Mouse (Mus musculus) liver, embryonic 11.5 days (tissue): ENCODE data around the gene Gucy2d. TPM values are rescaled to one million over a fixed set of nuclear protein-coding genes. Genes with fewer than 3 reads are reported as not detected.

Experiments
- ATAC-seq: fragments of 200-750 bp; cut with Nextera tagmentation; replicated peaks from 2 replicates; pipeline ENCODE4 v1.8.0; 2017; ENCODE audit warnings: moderate number of reproducible peaks, mild to moderate bottlenecking, moderate TSS enrichment, moderate library complexity; ENCODE audit not compliant: low FRiP score
- DNase-seq: peaks from one replicate; pipeline ENCODE4 v3.0.0-alpha.2; 2017; ENCODE audit warnings: low spot score
- H3K27ac ChIP-seq: fragments of 300-500 bp; sonication (generic); 2 replicates; pipeline ENCODE4 v1.5.1; 2014; ENCODE audit warnings: mild to moderate bottlenecking, low read depth, low read length, control low read depth
- H3K27me3 ChIP-seq: fragments of 300-500 bp; sonication (generic); replicated peaks from 2 replicates; pipeline ENCODE4 v1.6.1; 2014; ENCODE audit warnings: low read length, mixed read lengths; ENCODE audit not compliant: control insufficient read depth, insufficient read depth
- H3K36me3 ChIP-seq: fragments of 300-500 bp; sonication (generic); 2 replicates; pipeline ENCODE4 v1.6.1; 2014; ENCODE audit warnings: mild to moderate bottlenecking, low read length, moderate library complexity, mixed read lengths; ENCODE audit not compliant: control insufficient read depth, insufficient read depth
- H3K4me1 ChIP-seq: fragments of 300-500 bp; sonication (generic); replicated peaks from 2 replicates; pipeline ENCODE4 v1.6.1; 2014; ENCODE audit warnings: low read length, mixed read lengths; ENCODE audit not compliant: control insufficient read depth, insufficient read depth
- H3K4me2 ChIP-seq: fragments of 300-500 bp; sonication (generic); 2 replicates; pipeline ENCODE4 v1.6.1; 2014; ENCODE audit warnings: mild to moderate bottlenecking, control low read depth, moderate library complexity
- H3K4me3 ChIP-seq: fragments of 300-500 bp; sonication (generic); 2 replicates; pipeline ENCODE4 v1.5.1; 2014; ENCODE audit warnings: low read depth, low read length, control low read depth
- H3K9ac ChIP-seq: fragments of 300-500 bp; sonication (generic); 2 replicates; pipeline ENCODE4 v1.6.1; 2014; ENCODE audit warnings: low read depth, low read length, control low read depth
- H3K9me3 ChIP-seq: fragments of 300-500 bp; sonication (generic); 2 replicates; pipeline ENCODE4 v1.6.1; 2016; ENCODE audit warnings: low read length, inconsistent platforms, mixed read lengths; ENCODE audit not compliant: control insufficient read depth
- WGBS: fragments of 180-500 bp; shearing (Covaris S2); extraction: QIAGEN DNeasy Blood & Tissue Kit; methylation state at CpG from one replicate; pipeline ENCODE4 v1.1.7; 2014; 5-methylcytosine and 5-hydroxymethylcytosine counted together
- polyA plus RNA-seq: library from polyadenylated mRNA; unstranded; fragments of >200 nt; fragmentation: Nextera tagmentation; extraction: Ambion mirVana; gene quantifications from 2 replicates; pipeline ENCODE4 v1.2.1, GENCODE M21; 2014

The Gucy2d gene
- polyA plus RNA-seq, result not detected in 2 replicates

GRCm38 (mm10) chr7:98439956-98440466 lies at the start of gene Gucy2d:
Gene Gucy2d, plus strand, starts transcription at chr7:98440416.
- H3K27me3 ChIP-seq, result no peaks in the 10 kb centered on the region
- no peaks in the 10 kb centered on the region for H3K9me3 ChIP-seq
- H3K27ac ChIP-seq, result no peak within 1 kb of the TSS
- no peaks in the 10 kb centered on the region for H3K36me3 ChIP-seq
- H3K4me3 ChIP-seq, result no peak within 1 kb of the TSS
- WGBS, result 38% methylated on average over 10 of the region's 10 CpGs
- no peaks in the 10 kb centered on the region for H3K4me1 ChIP-seq
- H3K4me2 ChIP-seq, result no peak within 1 kb of the TSS
- DNase-seq (no peak), ATAC-seq (no peak)
- no peak within 1 kb of the TSS for H3K9ac ChIP-seq

DNA sequence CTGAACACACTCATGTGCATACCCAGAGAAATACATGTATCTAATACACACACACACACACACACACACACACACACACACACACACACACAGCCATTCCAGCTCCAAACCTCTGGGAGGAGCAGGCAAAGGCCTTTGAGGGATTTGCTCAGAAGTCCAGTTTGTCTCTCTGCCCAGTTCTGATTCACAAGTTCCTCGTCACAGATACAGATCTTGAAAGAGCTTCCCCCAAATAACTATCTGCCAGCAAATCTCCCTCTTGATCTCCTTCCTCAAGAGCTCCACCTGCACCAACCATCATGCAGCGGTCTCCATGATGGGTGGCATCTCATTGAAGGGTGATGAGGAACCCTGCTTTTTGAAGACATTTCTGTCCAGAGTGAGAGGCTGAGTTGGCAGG lies 49.7 kb upstream of the Gucy2d start:
- WGBS, result 69% methylated on average over 2 of the region's 2 CpGs

DNA sequence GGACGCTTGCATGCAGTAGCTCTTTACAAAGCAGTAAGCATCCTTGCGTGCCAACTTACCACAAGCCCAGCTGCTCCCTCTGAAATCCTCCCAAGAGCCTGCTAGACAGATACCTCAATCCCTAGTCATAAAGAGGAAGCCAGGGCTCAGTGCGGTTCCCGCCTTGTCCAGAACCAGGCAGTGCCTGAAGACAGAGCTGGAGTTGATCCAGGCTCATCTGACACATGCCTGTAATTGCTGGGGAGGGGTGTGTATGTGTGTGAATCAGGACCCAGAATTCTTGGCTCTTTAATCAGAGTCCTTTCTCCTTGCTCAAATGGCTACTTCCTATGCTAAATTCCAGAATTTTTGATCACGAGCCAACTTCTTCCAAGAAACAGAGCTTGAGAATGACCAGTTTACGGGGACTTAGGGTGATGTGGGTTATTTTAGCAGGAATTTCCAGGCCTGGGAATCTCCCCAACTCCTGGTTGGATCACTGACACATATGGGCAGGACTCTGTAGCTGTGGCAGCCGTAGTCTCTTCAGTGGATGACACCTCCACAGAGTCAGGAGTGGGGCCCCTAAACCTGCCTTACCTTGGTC lies 48.8 kb upstream of the Gucy2d start:
- no peak for ATAC-seq
- Histone ChIP-seq H3K27me3 (no peaks in the 10 kb centered on the region), H3K9ac (no peak overlapping the region), H3K4me3 (no peak overlapping the region), H3K27ac (no peak overlapping the region), H3K36me3 (no peaks in the 10 kb centered on the region), H3K4me1 (no peaks in the 10 kb centered on the region), H3K4me2 (no peak overlapping the region), H3K9me3 (no peaks in the 10 kb centered on the region)
- no peak for DNase-seq
- WGBS, result 78% methylated on average over 7 of the region's 7 CpGs

More for the DNA sequence above, 49.7 kb upstream of the Gucy2d start:
- Histone ChIP-seq H3K9me3 (no peaks in the 10 kb centered on the region), H3K27ac (no peak overlapping the region), H3K4me2 (no peak overlapping the region), H3K9ac (no peak overlapping the region), H3K36me3 (no peaks in the 10 kb centered on the region), H3K27me3 (no peaks in the 10 kb centered on the region), H3K4me3 (no peak overlapping the region), H3K4me1 (no peaks in the 10 kb centered on the region)
- no peak for DNase-seq
- no peak for ATAC-seq

DNA sequence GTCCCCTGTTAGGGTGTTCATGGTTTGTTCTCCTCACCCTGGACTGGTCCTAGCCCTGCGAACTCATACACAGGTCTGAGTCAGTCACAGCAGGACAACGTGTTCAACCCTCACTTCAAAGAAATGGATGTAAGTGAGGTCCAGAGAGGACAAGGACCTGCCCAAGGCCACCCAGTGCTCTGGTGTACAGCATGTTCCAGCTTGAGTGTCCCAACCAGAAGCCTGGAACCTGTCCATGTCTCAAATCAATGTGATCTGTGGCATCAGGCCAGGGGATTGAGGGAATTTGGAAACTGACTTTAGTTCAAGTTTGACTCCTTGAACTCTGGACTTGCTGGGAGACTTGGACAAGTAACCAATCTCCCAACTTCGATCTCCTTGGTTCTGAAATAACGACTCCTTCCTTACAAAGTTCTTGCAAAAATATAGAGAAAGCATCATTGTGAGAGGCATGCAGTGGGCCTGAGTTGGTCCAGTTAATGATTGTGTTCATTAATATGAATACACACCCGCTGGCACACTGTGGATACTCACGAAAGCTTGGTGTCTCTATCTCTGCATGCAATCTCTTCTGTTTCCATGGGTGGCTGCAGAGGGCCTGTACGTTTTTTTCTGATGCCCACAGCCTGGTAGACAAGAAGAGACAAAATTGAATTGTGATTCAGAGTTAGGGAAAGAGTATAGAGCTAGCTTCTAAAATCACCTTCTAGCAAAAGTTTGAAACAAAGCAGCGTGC lies 47.6 kb upstream of the Gucy2d start:
- no peak for ATAC-seq
- Histone ChIP-seq H3K4me3 (no peak overlapping the region), H3K27me3 (no peaks in the 10 kb centered on the region), H3K4me1 (no peaks in the 10 kb centered on the region), H3K36me3 (no peaks in the 10 kb centered on the region), H3K4me2 (no peak overlapping the region), H3K9me3 (no peaks in the 10 kb centered on the region), H3K27ac (no peak overlapping the region), H3K9ac (no peak overlapping the region)
- 79% methylated on average over 8 of the region's 8 CpGs for WGBS
- DNase-seq, result no peak

- H3K9me3 ChIP-seq, result no peaks in the 10 kb centered on the region
- no peaks in the 10 kb centered on the region for H3K27me3 ChIP-seq
- DNase-seq (no peak), ATAC-seq (no peak)
- H3K4me3 ChIP-seq, result no peak overlapping the region
- H3K36me3 ChIP-seq, result no peaks in the 10 kb centered on the region
- no peaks in the 10 kb centered on the region for H3K4me1 ChIP-seq
- 67% methylated on average over 15 of the region's 15 CpGs for WGBS
- H3K4me2 ChIP-seq, result no peak overlapping the region
- H3K9ac ChIP-seq, result no peak overlapping the region
- H3K27ac ChIP-seq, result no peak overlapping the region
These were observed 37.3 kb upstream of the Gucy2d start for GRCm38 (mm10) chr7:98402582-98403574.

GRCm38 (mm10) chr7:98403996-98404395 lies 36.2 kb upstream of the Gucy2d start:
- DNase-seq, result no peak
- Histone ChIP-seq H3K27ac (no peak overlapping the region), H3K36me3 (no peaks in the 10 kb centered on the region), H3K4me3 (no peak overlapping the region), H3K9me3 (no peaks in the 10 kb centered on the region), H3K4me2 (no peak overlapping the region), H3K4me1 (no peaks in the 10 kb centered on the region), H3K27me3 (no peaks in the 10 kb centered on the region), H3K9ac (no peak overlapping the region)
- ATAC-seq, result no peak
- WGBS, result 75% methylated on average over 4 of the region's 4 CpGs

GRCm38 (mm10) chr7:98407615-98408014 lies 32.6 kb upstream of the Gucy2d start:
- Histone ChIP-seq H3K4me2 (no peak overlapping the region), H3K4me3 (no peak overlapping the region), H3K36me3 (no peaks in the 10 kb centered on the region), H3K9ac (no peak overlapping the region), H3K4me1 (no peaks in the 10 kb centered on the region), H3K27ac (no peak overlapping the region), H3K9me3 (no peaks in the 10 kb centered on the region), H3K27me3 (no peaks in the 10 kb centered on the region)
- DNase-seq (no peak), ATAC-seq (no peak)
- WGBS, result 58% methylated on average over 5 of the region's 5 CpGs

- Histone ChIP-seq H3K36me3 (no peaks in the 10 kb centered on the region), H3K9me3 (no peaks in the 10 kb centered on the region), H3K4me1 (peaks cover 7% of the 10 kb centered on the region), H3K27me3 (no peaks in the 10 kb centered on the region), H3K9ac (no peak overlapping the region), H3K4me3 (no peak overlapping the region), H3K4me2 (no peak overlapping the region), H3K27ac (no peak overlapping the region)
- WGBS, result 82% methylated on average over 4 of the region's 4 CpGs
- ATAC-seq (no peak), DNase-seq (no peak)
These were observed 27.1 kb upstream of the Gucy2d start for GRCm38 (mm10) chr7:98413115-98413514.
